Mouse (Mus musculus) liver, embryonic 12.5 days (tissue): ENCODE results near the gene Gm21680. TPM values are rescaled to one million over a fixed set of nuclear protein-coding genes. Genes with fewer than 3 reads are reported as not detected.
A peak's percentile ranks its signal among the peaks of the same experiment; 100 is the strongest.
"Not testable (repeated sequence)": the region's sequence is repeated elsewhere in the genome, so short reads cannot be mapped to it uniquely, and the experiment has no call there.

Experiments used
- ATAC-seq: fragments of 200-750 bp; cut with Nextera tagmentation; 2 replicates; pipeline ENCODE4 v1.8.0; 2017; ENCODE audit warnings: moderate number of reproducible peaks, mild to moderate bottlenecking, moderate library complexity
- H3K27ac ChIP-seq: fragments of 300-500 bp; sonication (generic); 2 replicates; pipeline ENCODE4 v1.5.1; 2016; ENCODE audit warnings: mild to moderate bottlenecking
- H3K27me3 ChIP-seq: fragments of 300-500 bp; sonication (generic); replicated peaks from 2 replicates; pipeline ENCODE4 v1.6.1; 2016; ENCODE audit warnings: mild to moderate bottlenecking, moderate library complexity
- H3K36me3 ChIP-seq: fragments of 300-500 bp; sonication (generic); 2 replicates; pipeline ENCODE4 v1.6.1; 2016; ENCODE audit warnings: mild to moderate bottlenecking, moderate library complexity
- H3K4me1 ChIP-seq: fragments of 300-500 bp; sonication (generic); 2 replicates; pipeline ENCODE4 v1.6.1; 2016
- H3K4me2 ChIP-seq: fragments of 300-500 bp; sonication (generic); 2 replicates; pipeline ENCODE4 v1.6.1; 2016; ENCODE audit warnings: mild to moderate bottlenecking, moderate library complexity
- H3K4me3 ChIP-seq: fragments of 300-500 bp; sonication (generic); 2 replicates; pipeline ENCODE4 v1.5.1; 2016; ENCODE audit warnings: mild to moderate bottlenecking, moderate library complexity
- H3K9ac ChIP-seq: fragments of 300-500 bp; sonication (generic); 2 replicates; pipeline ENCODE4 v1.6.1; 2016; ENCODE audit warnings: mild to moderate bottlenecking, moderate library complexity
- H3K9me3 ChIP-seq: fragments of 300-500 bp; sonication (generic); replicated peaks from 2 replicates; pipeline ENCODE4 v1.6.1; 2016; ENCODE audit warnings: mild to moderate bottlenecking, moderate library complexity
- WGBS: fragments of 180-500 bp; shearing (Covaris S2); methylation state at CpG from one replicate; pipeline ENCODE4 v1.1.7; 2016; ENCODE audit not compliant: insufficient replicate concordance; 5-methylcytosine and 5-hydroxymethylcytosine counted together
- polyA plus RNA-seq: library from polyadenylated mRNA; unstranded; fragments of >200 nt; fragmentation: Nextera tagmentation; extraction: Ambion mirVana; gene quantifications from 2 replicates; pipeline ENCODE4 v1.2.1, GENCODE M21; 2016

The Gm21680 gene
- polyA plus RNA-seq: not detected in 2 replicates

DNA sequence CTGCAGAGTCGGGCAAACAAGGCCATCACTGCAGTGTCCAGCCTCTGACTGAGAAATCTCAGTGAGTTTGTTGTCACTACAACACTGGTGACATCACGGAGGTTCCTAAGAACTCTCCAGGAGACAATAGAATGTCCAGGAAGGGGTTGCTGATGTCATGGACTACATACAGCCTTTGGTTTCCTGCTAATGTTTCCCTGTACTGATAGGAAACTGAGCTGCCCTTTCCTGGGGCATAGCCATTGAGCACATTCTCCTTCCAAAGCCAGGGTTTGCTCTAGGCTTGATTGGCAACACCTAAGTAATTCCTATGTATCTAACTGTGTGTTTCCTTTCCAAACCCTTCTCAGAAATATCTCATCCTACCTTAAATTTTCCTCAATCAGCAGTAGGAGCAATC lies at the start of gene Gm21680:
Gm21680 (minus strand) TSS at position 101 of the 400 bp plus-strand sequence.
- H3K9me3 ChIP-seq, H3K27me3 ChIP-seq, H3K36me3 ChIP-seq, H3K27ac ChIP-seq, H3K9ac ChIP-seq, H3K4me3 ChIP-seq, H3K4me1 ChIP-seq, H3K4me2 ChIP-seq, ATAC-seq: not testable (repeated sequence)
- whole genome bisulfite sequencing: no CpG with 5 or more reads among the region's 2 CpGs

DNA sequence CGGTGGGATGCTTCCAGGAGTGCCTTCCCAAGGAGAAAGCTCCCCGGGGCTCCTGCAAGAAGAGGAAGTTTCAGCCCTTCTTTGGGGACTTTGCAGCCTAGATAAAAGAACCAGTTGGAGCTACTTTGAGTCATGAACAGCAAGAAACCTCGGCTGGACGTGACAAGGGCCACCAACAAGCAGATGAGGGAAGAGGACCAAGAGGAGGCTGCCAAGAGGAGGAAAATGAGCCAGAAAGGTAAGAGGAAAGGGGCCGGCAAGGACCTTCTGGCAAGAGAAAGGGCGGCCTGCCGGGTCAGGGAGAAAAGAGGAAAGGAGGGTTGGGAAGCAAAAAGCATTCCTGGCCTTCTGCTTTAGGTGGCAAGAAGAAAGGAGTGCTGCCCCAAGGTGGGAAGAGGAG lies 35.2 kb upstream of the Gm21680 start:
- H3K4me1 ChIP-seq, H3K27ac ChIP-seq, H3K9me3 ChIP-seq, H3K4me3 ChIP-seq, H3K36me3 ChIP-seq, H3K4me2 ChIP-seq, ATAC-seq, H3K9ac ChIP-seq, H3K27me3 ChIP-seq: not testable (repeated sequence)
- 37% methylated on average over 7 of the region's 7 CpGs for WGBS

DNA sequence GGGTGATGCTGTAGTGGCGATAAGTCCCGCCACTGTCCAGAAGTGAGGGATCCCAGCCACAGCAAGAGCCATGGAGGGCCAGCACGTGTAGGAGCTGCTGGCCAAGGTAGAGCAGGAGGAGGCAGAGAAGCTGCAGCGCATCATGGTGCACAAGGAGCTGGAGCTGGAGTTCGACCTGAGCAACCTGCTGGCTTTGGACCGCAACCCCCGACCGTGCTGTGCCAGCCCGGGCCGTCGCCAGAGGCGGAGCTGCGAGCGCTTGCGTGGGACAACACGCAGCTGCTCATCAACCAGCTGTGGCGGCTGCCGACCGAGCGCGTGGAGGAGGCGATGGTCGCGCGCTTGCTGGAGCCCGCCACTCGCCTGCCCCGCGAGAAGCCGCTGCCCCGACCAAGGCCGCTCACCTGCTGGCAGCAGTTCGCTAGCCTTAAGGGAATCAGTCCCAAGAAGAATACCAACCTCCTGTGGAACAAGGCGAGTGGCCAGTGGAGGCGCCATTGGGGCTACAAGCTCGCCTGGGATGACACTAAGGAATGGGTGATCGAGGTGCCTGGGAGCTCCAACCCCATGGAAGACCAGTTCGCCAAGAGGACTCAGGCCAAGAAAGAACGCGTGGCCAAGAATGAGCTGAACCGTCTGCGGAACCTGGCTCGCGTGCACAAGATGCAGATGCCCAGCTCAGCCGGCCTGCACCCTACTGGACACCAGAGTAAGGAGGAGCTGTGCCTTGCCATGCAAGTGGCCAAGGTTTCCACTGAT lies 34.7 kb upstream of the Gm21680 start:
- not testable (repeated sequence) for H3K9ac ChIP-seq, H3K27ac ChIP-seq, H3K4me1 ChIP-seq, H3K27me3 ChIP-seq, H3K9me3 ChIP-seq, H3K36me3 ChIP-seq
- peak; percentile 35 for ATAC-seq
- WGBS: 17% methylated on average over 45 of the region's 45 CpGs
- Histone ChIP-seq H3K4me3 (peak overlapping the region; percentile 21), H3K4me2 (peak overlapping the region; percentile 47)

DNA sequence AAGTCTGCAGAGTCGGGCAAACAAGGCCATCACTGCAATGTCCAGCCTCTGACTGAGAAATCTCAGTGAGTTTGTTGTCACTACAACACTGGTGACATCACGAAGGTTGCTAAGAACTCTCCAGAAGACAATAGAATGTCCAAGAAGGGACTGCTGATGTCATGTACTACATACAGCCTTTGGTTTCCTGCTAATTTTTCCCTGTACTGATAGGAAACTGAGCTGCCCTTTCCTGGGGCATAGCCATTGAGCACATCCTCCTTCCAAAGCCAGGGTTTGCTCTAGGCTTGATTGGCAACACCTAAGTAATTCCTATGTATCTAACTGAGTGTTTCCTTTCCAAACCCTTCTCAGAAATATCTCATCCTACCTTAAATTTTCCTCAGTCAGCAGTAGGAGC lies 32.2 kb upstream of the Gm21680 start, which contains the start of gene Gm1979:
Gm1979 (minus strand) TSS at position 101 of the 400 bp plus-strand sequence.
- not testable (repeated sequence) for H3K9ac ChIP-seq, H3K36me3 ChIP-seq, H3K4me2 ChIP-seq, H3K4me1 ChIP-seq, H3K4me3 ChIP-seq, H3K9me3 ChIP-seq, H3K27me3 ChIP-seq, ATAC-seq, H3K27ac ChIP-seq
- WGBS: 63% methylated on average over 1 of the region's 2 CpGs

DNA sequence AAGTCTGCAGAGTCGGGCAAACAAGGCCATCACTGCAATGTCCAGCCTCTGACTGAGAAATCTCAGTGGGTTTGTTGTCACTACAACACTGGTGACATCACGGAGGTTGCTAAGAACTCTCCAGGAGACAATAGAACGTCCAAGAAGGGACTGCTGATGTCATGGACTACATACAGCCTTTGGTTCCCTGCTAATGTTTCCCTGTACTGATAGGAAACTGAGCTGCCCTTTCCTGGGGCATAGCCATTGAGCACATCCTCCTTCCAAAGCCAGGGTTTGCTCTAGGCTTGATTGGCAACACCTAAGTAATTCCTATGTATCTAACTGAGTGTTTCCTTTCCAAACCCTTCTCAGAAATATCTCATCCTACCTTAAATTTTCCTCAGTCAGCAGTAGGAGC lies 16.1 kb upstream of the Gm21680 start, which contains the start of gene Gm21698:
Gm21698 (minus strand) TSS at position 101 of the 400 bp plus-strand sequence.
- not testable (repeated sequence) for H3K9me3 ChIP-seq, ATAC-seq, H3K4me3 ChIP-seq, H3K36me3 ChIP-seq, H3K27me3 ChIP-seq, H3K27ac ChIP-seq, H3K4me2 ChIP-seq, H3K4me1 ChIP-seq, H3K9ac ChIP-seq
- no CpG with 5 or more reads among the region's 3 CpGs for WGBS

DNA sequence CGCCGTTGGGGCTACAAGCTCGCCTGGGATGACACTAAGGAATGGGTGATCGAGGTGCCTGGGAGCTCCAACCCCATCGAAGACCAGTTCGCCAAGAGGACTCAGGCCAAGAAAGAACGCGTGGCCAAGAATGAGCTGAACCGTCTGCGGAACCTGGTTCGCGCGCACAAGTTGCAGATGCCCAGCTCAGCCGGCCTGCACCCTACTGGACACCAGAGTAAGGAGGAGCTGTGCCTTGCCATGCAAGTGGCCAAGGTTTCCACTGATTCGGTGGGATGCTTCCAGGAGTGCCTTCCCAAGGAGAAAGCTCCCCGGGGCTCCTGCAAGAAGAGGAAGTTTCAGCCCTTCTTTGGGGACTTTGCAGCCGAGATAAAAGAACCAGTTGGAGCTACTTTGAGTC lies 15.4 kb downstream of the Gm21680 start:
- H3K4me2 ChIP-seq: 0 out of 2 replicates have a peak overlapping the region, but pooled peaks have one; percentile 20
- not testable (repeated sequence) for ATAC-seq, H3K9me3 ChIP-seq, H3K9ac ChIP-seq, H3K36me3 ChIP-seq, H3K4me3 ChIP-seq, H3K4me1 ChIP-seq, H3K27me3 ChIP-seq, H3K27ac ChIP-seq
- WGBS: 34% methylated on average over 17 of the region's 17 CpGs

DNA sequence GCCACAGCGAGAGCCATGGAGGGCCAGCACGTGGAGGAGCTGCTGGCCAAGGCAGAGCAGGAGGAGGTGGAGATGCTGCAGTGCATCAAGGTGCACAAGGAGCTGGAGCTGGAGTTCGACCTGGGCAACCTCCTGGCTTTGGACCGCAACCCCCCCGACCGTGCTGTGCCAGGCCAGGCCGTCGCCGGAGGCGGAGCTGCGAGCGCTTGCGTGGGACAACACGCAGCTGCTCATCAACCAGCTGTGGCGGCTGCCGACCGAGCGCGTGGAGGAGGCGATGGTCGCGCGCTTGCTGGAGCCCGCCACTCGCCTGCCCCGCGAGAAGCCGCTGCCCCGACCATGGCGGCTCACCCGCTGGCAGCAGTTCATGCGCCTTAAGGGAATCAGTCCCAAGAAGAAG lies 15.9 kb downstream of the Gm21680 start:
- not testable (repeated sequence) for H3K4me1 ChIP-seq, H3K27ac ChIP-seq, H3K27me3 ChIP-seq, H3K9ac ChIP-seq, H3K9me3 ChIP-seq, H3K36me3 ChIP-seq, ATAC-seq, H3K4me3 ChIP-seq
- WGBS: 19% methylated on average over 32 of the region's 32 CpGs
- H3K4me2 ChIP-seq: 0 out of 2 replicates have a peak overlapping the region, but pooled peaks have one; percentile 20

DNA sequence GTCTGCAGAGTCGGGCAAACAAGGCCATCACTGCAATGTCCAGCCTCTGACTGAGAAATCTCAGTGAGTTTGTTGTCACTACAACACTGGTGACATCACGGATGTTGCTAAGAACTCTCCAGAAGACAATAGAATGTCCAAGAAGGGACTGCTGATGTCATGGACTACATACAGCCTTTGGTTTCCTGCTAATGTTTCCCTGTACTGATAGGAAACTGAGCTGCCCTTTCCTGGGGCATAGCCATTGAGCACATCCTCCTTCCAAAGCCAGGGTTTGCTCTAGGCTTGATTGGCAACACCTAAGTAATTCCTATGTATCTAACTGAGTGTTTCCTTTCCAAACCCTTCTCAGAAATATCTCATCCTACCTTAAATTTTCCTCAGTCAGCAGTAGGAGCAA lies 18.1 kb downstream of the Gm21680 start, which contains the start of gene Gm21671:
Gm21671 (minus strand) TSS at position 101 of the 400 bp plus-strand sequence.
- H3K27ac ChIP-seq, H3K27me3 ChIP-seq, H3K9ac ChIP-seq, H3K4me1 ChIP-seq, H3K9me3 ChIP-seq, H3K4me3 ChIP-seq, H3K36me3 ChIP-seq, H3K4me2 ChIP-seq, ATAC-seq: not testable (repeated sequence)
- WGBS: 56% methylated on average over 2 of the region's 2 CpGs

DNA sequence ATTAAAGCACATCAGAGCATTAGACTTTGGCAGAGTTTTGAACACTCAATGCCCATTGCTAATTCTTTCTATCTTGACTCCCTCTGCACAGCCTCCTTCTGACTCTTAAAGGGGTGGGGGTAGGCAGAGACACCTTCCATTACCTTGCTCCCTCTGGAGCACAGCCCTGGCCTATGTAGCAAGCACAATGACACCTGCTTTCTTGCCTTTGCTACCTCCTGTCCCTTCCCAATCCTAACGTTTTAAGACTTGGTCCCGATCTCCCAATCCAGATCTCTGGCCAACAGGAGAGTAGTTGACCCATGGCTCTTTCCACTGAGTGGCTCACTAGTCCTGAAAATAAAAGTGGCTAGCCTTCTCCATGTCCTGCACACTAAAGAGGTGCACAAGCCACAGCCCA lies 27.1 kb downstream of the Gm21680 start:
- not testable (repeated sequence) for H3K27me3 ChIP-seq, H3K9me3 ChIP-seq, H3K36me3 ChIP-seq, H3K9ac ChIP-seq, H3K4me1 ChIP-seq, ATAC-seq, H3K4me2 ChIP-seq, H3K27ac ChIP-seq, H3K4me3 ChIP-seq
- 56% methylated on average over 2 of the region's 2 CpGs for whole genome bisulfite sequencing

DNA sequence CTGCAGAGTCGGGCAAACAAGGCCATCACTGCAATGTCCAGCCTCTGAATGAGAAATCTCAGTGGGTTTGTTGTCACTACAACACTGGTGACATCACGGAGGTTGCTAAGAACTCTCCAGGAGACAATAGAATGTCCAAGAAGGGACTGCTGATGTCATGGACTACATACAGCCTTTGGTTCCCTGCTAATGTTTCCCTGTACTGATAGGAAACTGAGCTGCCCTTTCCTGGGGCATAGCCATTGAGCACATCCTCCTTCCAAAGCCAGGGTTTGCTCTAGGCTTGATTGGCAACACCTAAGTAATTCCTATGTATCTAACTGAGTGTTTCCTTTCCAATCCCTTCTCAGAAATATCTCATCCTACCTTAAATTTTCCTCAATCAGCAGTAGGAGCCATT lies 30.2 kb downstream of the Gm21680 start, which contains the start of gene Gm21663:
Gm21663 (minus strand) TSS at position 101 of the 400 bp plus-strand sequence.
- H3K27ac ChIP-seq, H3K27me3 ChIP-seq, H3K9ac ChIP-seq, ATAC-seq, H3K4me1 ChIP-seq, H3K4me3 ChIP-seq, H3K36me3 ChIP-seq, H3K4me2 ChIP-seq, H3K9me3 ChIP-seq: not testable (repeated sequence)
- 39% methylated on average over 2 of the region's 2 CpGs for WGBS
